Mouse (Mus musculus): ENCODE results near the gene Engase. TPM values are rescaled to one million over a fixed set of nuclear protein-coding genes. Genes with fewer than 3 reads are reported as not detected.

Engase gene
- polyA plus RNA-seq, 1 experiment from 2014 or later: 13.1 TPM

- peaks cover 18% of the 10 kb centered on the region for H3K4me1 ChIP-seq (replicated peaks)
- no peak overlapping the region for H3K9ac ChIP-seq
- no peaks in the 10 kb centered on the region for H3K36me3 ChIP-seq
- H3K9me3 ChIP-seq: no peaks in the 10 kb centered on the region
- no peak overlapping the region for H3K4me3 ChIP-seq (replicated peaks)
- H3K27me3 ChIP-seq (replicated peaks): no peaks in the 10 kb centered on the region
- ATAC-seq: peak; percentile 53
- 33% methylated on average over 11 of the region's 11 CpGs for WGBS
- no peak overlapping the region for H3K4me2 ChIP-seq (replicated peaks)
- H3K27ac ChIP-seq: 0 out of 2 replicates have a peak overlapping the region, but pooled peaks have one; percentile 20
Observed at GRCm38 (mm10) chr11:118438665-118439414, 37.8 kb upstream of the Engase start.

GRCm38 (mm10) chr11:118442691-118443090 is 33.9 kb upstream of the Engase start:
- 68% methylated on average over 13 of the region's 13 CpGs for WGBS
- Histone ChIP-seq H3K9ac (no peak overlapping the region), H3K27me3 (replicated peaks) (no peaks in the 10 kb centered on the region), H3K4me1 (replicated peaks) (peaks cover 10% of the 10 kb centered on the region; the same call in 1 of the 2 replicates), H3K9me3 (no peaks in the 10 kb centered on the region), H3K4me2 (replicated peaks) (no peak overlapping the region), H3K36me3 (no peaks in the 10 kb centered on the region), H3K4me3 (replicated peaks) (no peak overlapping the region), H3K27ac (no peak overlapping the region)
- peak; percentile 18; the same call in 1 of the 2 replicates for ATAC-seq

GRCm38 (mm10) chr11:118443201-118443970 is 33.2 kb upstream of the Engase start:
- no peaks in the 10 kb centered on the region for H3K36me3 ChIP-seq
- no peak overlapping the region for H3K9ac ChIP-seq
- ATAC-seq: peak; percentile 57
- no peak overlapping the region for H3K4me2 ChIP-seq (replicated peaks)
- H3K27me3 ChIP-seq (replicated peaks): no peaks in the 10 kb centered on the region
- H3K4me3 ChIP-seq (replicated peaks): no peak overlapping the region
- H3K27ac ChIP-seq: no peak overlapping the region
- no peaks in the 10 kb centered on the region for H3K9me3 ChIP-seq
- 32% methylated on average over 11 of the region's 11 CpGs for WGBS
- H3K4me1 ChIP-seq (replicated peaks): peaks cover 5% of the 10 kb centered on the region; the same call in 1 of the 2 replicates

- H3K4me3 ChIP-seq (replicated peaks): no peak overlapping the region
- no peaks in the 10 kb centered on the region for H3K36me3 ChIP-seq
- peak; percentile 73; the same call in 1 of the 2 replicates for ATAC-seq
- no peak overlapping the region for H3K4me2 ChIP-seq (replicated peaks)
- H3K9ac ChIP-seq: no peak overlapping the region
- 9% methylated on average over 3 of the region's 3 CpGs for WGBS
- no peaks in the 10 kb centered on the region for H3K9me3 ChIP-seq
- H3K4me1 ChIP-seq (replicated peaks): no peaks in the 10 kb centered on the region
- no peaks in the 10 kb centered on the region for H3K27me3 ChIP-seq (replicated peaks)
- no peak overlapping the region for H3K27ac ChIP-seq
Observed at GRCm38 (mm10) chr11:118445843-118446242, 30.8 kb upstream of the Engase start.

GRCm38 (mm10) chr11:118447346-118447745 is 29.3 kb upstream of the Engase start:
- WGBS: 52% methylated on average over 4 of the region's 4 CpGs
- no peaks in the 10 kb centered on the region for H3K36me3 ChIP-seq
- H3K4me2 ChIP-seq (replicated peaks): no peak overlapping the region
- no peak overlapping the region for H3K27ac ChIP-seq
- H3K9ac ChIP-seq: no peak overlapping the region
- no peaks in the 10 kb centered on the region for H3K9me3 ChIP-seq
- no peaks in the 10 kb centered on the region for H3K27me3 ChIP-seq (replicated peaks)
- H3K4me3 ChIP-seq (replicated peaks): no peak overlapping the region
- H3K4me1 ChIP-seq (replicated peaks): no peaks in the 10 kb centered on the region
- ATAC-seq: no peak

GRCm38 (mm10) chr11:118448385-118448784 is 28.2 kb upstream of the Engase start:
- no peak overlapping the region for H3K4me3 ChIP-seq (replicated peaks)
- no peak overlapping the region for H3K4me2 ChIP-seq (replicated peaks)
- H3K36me3 ChIP-seq: no peaks in the 10 kb centered on the region
- WGBS: 75% methylated on average over 8 of the region's 8 CpGs
- no peaks in the 10 kb centered on the region for H3K9me3 ChIP-seq
- ATAC-seq: no peak
- H3K4me1 ChIP-seq (replicated peaks): no peaks in the 10 kb centered on the region
- no peak overlapping the region for H3K27ac ChIP-seq
- no peaks in the 10 kb centered on the region for H3K27me3 ChIP-seq (replicated peaks)
- H3K9ac ChIP-seq: no peak overlapping the region

GRCm38 (mm10) chr11:118451211-118451610 is 25.4 kb upstream of the Engase start:
- H3K27me3 ChIP-seq (replicated peaks): no peaks in the 10 kb centered on the region
- no peak overlapping the region for H3K4me2 ChIP-seq (replicated peaks)
- no peak overlapping the region for H3K4me3 ChIP-seq (replicated peaks)
- H3K9ac ChIP-seq: no peak overlapping the region
- WGBS: 85% methylated on average over 6 of the region's 6 CpGs
- H3K9me3 ChIP-seq: no peaks in the 10 kb centered on the region
- H3K27ac ChIP-seq: no peak overlapping the region
- no peaks in the 10 kb centered on the region for H3K4me1 ChIP-seq (replicated peaks)
- H3K36me3 ChIP-seq: no peaks in the 10 kb centered on the region
- ATAC-seq: no peak

- Histone ChIP-seq H3K4me2 (replicated peaks) (no peak overlapping the region), H3K9ac (no peak overlapping the region), H3K4me3 (replicated peaks) (no peak overlapping the region), H3K27me3 (replicated peaks) (no peaks in the 10 kb centered on the region), H3K36me3 (no peaks in the 10 kb centered on the region), H3K4me1 (replicated peaks) (no peaks in the 10 kb centered on the region), H3K9me3 (no peaks in the 10 kb centered on the region), H3K27ac (no peak overlapping the region)
- 82% methylated on average over 2 of the region's 2 CpGs for WGBS
- no peak for ATAC-seq
Observed at GRCm38 (mm10) chr11:118452955-118453354, 23.7 kb upstream of the Engase start.

- Histone ChIP-seq H3K27ac (no peak overlapping the region), H3K9ac (no peak overlapping the region), H3K36me3 (no peaks in the 10 kb centered on the region), H3K9me3 (no peaks in the 10 kb centered on the region), H3K4me2 (replicated peaks) (no peak overlapping the region), H3K4me3 (replicated peaks) (no peak overlapping the region), H3K4me1 (replicated peaks) (peaks cover 2% of the 10 kb centered on the region), H3K27me3 (replicated peaks) (no peaks in the 10 kb centered on the region)
- no peak for ATAC-seq
- 71% methylated on average over 11 of the region's 11 CpGs for WGBS
Observed at GRCm38 (mm10) chr11:118453886-118454671, 22.6 kb upstream of the Engase start.

GRCm38 (mm10) chr11:118455788-118456187 is 20.8 kb upstream of the Engase start:
- WGBS: 76% methylated on average over 6 of the region's 6 CpGs

GRCm38 (mm10) chr11:118456937-118457336 is 19.7 kb upstream of the Engase start:
- no peaks in the 10 kb centered on the region for H3K27me3 ChIP-seq (replicated peaks)
- no peak for ATAC-seq
- H3K27ac ChIP-seq: no peak overlapping the region
- H3K9me3 ChIP-seq: no peaks in the 10 kb centered on the region
- WGBS: 79% methylated on average over 11 of the region's 11 CpGs
- H3K9ac ChIP-seq: no peak overlapping the region
- no peak overlapping the region for H3K4me2 ChIP-seq (replicated peaks)
- no peaks in the 10 kb centered on the region for H3K36me3 ChIP-seq
- H3K4me3 ChIP-seq (replicated peaks): no peak overlapping the region
- H3K4me1 ChIP-seq (replicated peaks): peaks cover 4% of the 10 kb centered on the region

More at GRCm38 (mm10) chr11:118455788-118456187, 20.8 kb upstream of the Engase start:
- no peak overlapping the region for H3K27ac ChIP-seq
- no peak overlapping the region for H3K4me2 ChIP-seq (replicated peaks)
- no peaks in the 10 kb centered on the region for H3K9me3 ChIP-seq
- H3K4me3 ChIP-seq (replicated peaks): no peak overlapping the region
- H3K4me1 ChIP-seq (replicated peaks): peaks cover 4% of the 10 kb centered on the region
- no peaks in the 10 kb centered on the region for H3K36me3 ChIP-seq
- no peaks in the 10 kb centered on the region for H3K27me3 ChIP-seq (replicated peaks)
- no peak overlapping the region for H3K9ac ChIP-seq
- ATAC-seq: no peak

- Histone ChIP-seq H3K36me3 (no peaks in the 10 kb centered on the region), H3K4me2 (replicated peaks) (peak overlapping the region; percentile 20)
Observed at GRCm38 (mm10) chr11:118459051-118459450, 17.6 kb upstream of the Engase start.

More at GRCm38 (mm10) chr11:118459051-118459450, 17.6 kb upstream of the Engase start:
- Histone ChIP-seq H3K4me3 (replicated peaks) (no peak overlapping the region), H3K9ac (no peak overlapping the region), H3K4me1 (replicated peaks) (peaks cover 4% of the 10 kb centered on the region), H3K27me3 (replicated peaks) (no peaks in the 10 kb centered on the region), H3K9me3 (no peaks in the 10 kb centered on the region), H3K27ac (0 out of 2 replicates have a peak overlapping the region, but pooled peaks have one; percentile 10)
- ATAC-seq: peak; percentile 61; the same call in 1 of the 2 replicates
- whole genome bisulfite sequencing: 23% methylated on average over 8 of the region's 8 CpGs

All from intestine, embryonic 15.5 days (tissue).